Mouse (Mus musculus) thymus, postnatal 36 days (tissue): ENCODE data around the gene Taf11.

Source experiments
- DNase-seq, 2 experiments: peaks; one replicate each; pipeline ENCODE4 v3.0.0; 2022; ENCODE audit warnings: mixed read lengths in 2 of 2

Taf11 gene

GRCm38 (mm10) chr17:27909622-27910500 lies at the start of gene Taf11:
TSS of gene Taf11 (minus strand) at chr17:27909844.
- peak; percentile 76 to 87 for DNase-seq

- DNase-seq: no peak
Measured at GRCm38 (mm10) chr17:27957649-27958048, 48.0 kb upstream of the Taf11 start.

DNA sequence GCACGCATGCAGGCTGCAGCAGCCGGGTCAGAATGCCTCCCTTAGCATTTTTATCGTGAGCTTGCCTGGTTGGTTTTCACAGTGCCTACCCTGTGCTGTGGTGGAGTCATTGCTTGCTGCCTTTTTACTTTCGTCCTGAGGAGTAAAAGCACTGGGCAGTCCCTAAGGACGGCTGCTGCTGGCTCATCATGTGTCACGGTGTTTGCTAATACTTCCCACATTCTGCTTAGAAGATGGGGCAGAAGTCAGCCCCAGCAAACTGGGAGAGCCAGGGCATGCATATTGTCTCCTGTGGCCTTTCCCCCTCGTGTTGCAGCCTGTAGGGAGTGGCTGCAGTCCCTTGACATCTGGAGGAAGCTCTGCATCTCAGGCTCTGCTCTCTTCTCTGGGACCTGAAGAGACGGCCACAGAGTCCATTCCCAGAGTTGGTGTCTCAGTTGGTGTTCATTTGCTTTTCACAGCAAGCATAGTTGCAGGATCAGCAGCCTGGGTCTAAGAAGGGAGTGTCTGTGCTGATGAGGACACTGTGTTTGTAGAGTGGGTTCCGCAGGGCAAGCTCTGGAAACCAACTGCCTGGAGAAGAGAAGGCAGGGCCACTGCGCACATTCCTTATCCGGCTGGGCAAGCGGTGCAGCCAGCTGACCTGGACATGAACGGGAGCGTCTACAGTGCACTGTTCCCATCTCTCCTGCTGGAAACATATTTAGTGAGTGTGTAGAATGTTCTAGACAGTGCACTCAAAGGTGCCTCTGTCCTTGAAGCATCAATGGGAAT lies 45.2 kb upstream of the Taf11 start:
- DNase-seq: no peak

DNA sequence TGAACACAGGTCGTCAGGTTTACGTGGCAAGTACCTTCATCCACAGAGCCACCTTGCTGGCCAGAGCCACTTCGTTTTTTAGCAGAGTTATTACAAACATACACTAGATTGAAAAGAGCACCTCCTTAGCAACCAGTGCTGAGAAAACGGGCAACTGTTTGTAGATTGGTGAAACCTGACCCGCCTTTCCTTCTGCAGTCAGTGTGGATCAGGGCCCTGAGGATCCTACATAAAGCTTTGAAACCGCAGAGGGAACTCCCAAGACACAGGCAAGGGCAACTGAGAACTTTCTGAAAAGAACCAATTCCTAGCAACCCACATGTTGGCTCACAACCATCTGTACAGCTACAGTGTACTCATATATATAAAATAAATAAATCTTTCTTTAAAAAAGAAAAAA lies 43.5 kb upstream of the Taf11 start:
- DNase-seq: no peak

- DNase-seq: no peak
Measured at GRCm38 (mm10) chr17:27947155-27947554, 37.5 kb upstream of the Taf11 start.

GRCm38 (mm10) chr17:27946371-27946770 lies 36.7 kb upstream of the Taf11 start:
- no peak for DNase-seq

- DNase-seq: no peak
Measured at GRCm38 (mm10) chr17:27945546-27946216, 36.0 kb upstream of the Taf11 start.

DNA sequence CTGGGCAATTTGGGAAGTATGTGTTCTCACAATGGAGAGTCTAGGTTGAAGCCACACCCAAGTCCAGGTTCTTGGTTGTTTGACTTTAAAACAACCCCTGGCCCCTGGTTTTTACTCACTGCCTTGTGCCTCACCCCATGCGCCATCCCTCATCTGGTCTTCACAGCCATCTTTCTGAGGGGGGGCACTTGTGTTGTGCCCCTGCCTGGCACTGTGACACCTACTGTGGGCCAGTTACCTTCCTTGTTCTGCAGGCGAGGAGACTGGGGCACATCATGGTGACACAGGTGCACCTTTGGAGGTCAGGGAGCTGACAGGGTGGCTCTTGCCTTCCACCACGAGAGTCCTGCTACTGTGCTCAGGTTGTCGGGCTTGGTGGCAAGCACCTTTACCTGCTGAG lies 32.5 kb upstream of the Taf11 start:
- no peak for DNase-seq

- no peak for DNase-seq
Measured at GRCm38 (mm10) chr17:27941698-27942097, 32.1 kb upstream of the Taf11 start.

DNA sequence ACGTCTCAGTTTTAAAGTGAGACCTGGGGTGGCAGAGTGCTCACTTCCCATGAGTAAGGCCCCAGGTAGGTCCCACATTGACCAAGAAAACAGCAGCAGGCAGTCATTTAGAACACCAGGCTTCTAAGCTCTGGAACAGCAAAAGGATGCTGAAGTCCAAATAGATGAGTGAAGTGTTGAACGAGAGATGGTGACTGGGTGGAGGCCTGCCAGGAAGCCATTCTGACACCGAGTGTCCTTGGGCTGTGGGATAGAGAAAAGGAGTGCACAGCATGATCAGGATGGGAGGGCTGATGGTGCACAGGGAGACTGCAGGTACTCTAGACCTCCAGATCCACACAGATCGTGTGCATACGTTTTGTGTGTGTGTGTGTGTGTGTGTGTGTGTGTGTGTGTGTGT lies 31.5 kb upstream of the Taf11 start:
- no peak for DNase-seq

DNA sequence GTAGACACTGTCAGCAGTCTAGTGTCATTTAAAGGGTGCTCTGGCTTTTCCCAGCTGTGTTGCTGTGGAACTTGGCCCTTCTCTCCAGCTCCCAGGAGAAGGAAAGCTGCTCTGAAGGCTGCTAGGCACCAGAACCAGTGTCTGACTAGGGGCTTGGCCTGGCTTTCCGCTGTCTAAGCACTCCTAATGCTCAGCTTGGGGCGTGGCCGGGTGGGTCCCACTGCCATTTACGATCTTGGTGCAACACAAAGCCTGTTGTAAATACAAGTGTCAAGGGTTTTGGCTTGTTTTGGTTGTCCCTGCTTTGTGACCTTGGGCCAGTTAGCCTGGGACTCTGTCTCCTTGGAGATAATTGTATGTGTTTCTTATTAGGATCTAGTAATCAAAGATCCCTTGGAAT lies 30.7 kb upstream of the Taf11 start:
- no peak for DNase-seq

- DNase-seq: no peak
Measured at GRCm38 (mm10) chr17:27939028-27939427, 29.4 kb upstream of the Taf11 start.

DNA sequence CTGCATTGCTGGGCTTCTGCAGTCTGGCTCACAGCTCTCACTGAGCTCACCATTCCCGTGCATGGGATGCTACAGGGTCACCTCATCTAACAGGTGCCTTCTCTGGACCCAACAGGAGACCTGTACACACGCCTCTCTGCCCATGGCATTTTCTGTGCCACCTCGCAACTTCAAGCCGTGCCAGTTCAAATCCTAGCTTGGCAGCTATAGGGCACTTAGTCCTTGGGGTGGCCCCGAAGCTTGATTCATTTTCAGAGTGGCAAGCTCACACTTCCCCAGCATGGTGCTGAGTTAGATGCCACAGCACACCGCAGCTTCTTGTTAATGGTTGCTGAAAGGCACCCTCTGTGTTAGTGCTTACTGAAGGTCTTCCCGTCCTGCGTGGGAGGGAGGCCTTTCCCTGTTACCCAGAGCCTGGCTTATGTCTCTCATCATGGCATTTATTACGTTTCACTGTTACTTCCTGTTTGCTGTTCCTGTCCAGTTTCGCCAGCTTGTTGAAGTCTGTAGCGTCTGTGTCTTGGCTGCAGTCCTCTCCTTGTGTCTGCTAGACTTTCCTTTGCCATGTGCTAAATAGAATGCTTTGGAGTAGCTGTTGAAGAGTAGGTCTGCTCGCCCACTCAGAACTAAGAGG lies 28.6 kb upstream of the Taf11 start:
- DNase-seq: no peak

GRCm38 (mm10) chr17:27937054-27937615 lies 27.5 kb upstream of the Taf11 start:
- DNase-seq: no peak

DNA sequence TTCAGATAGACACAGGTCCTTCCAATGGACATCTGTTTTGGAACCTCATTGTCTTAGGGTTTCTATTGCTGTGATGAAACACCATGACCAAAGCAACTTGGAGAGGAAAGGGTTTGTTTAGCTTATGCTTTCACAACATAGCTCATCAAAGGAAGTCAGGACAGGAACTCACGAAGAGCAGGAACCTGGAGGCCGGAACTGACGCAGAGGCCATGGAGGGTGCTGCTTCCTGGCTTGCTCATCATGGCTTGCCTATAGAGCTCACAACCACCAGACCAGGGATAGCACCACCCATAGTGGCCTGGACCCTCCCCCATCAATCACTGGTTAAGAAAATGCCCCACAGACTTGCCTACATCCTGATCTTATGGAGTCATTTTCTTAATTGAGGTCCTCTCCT lies 25.4 kb upstream of the Taf11 start:
- no peak for DNase-seq

DNA sequence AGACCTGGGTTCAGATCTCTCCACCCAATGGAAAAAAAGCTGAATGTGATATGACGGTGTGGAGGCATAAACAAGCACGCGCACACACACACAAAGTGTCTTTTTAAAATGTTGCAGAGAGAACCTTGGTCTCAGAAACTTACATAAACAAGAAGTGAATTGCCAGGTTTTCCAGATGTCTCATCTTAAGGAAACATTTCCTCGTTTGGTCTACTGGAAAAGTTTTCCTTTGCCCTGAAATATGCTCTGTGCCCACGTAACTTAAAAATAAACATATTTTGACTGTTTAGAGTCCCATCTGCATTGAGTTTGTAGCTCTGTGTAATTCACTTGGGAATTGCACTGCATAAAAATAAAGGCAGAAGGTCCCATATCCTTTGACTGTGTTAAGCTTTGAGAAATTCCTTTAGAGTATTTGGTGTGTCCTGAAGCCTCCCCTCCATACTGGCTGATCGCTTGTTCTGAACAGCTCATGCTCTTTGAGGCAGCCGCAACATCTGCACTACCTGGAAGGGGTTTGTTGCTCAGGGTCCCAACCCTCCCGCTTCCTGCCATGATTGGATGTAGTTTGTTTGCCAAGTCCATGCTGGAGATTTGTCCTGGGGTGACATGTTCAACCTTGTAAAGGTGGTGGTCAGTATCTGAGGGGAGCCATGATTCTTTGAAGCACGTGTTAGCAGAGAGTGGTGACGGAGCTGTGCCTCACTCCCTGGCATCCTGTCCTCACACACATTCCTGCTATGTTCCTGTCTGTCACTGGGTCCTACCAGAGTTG lies 24.7 kb upstream of the Taf11 start:
- no peak for DNase-seq

DNA sequence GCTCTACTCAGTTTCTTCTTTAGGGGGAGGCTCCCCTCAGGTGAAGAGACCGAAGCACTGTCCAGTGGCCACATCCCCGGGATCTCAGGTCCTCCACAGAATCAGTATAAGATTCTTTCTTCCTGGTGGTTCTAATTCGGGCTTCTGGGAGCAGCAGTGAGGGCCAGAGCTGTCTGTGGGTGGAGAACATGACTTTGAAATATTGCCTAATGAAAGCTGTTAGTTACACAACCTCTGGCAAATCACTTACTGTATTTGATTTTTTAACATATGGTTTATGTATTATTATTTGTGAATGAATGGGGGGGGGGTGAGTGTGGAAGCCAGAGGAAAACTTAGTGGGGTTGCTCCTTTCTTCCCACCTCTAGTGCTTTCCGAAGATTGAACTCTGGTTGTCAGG lies 22.2 kb upstream of the Taf11 start:
- DNase-seq: no peak

- DNase-seq: no peak
Measured at GRCm38 (mm10) chr17:27930291-27930690, 20.6 kb upstream of the Taf11 start.

GRCm38 (mm10) chr17:27925504-27925903 lies 15.9 kb upstream of the Taf11 start:
- no peak for DNase-seq

- no peak for DNase-seq
Measured at GRCm38 (mm10) chr17:27925054-27925453, 15.4 kb upstream of the Taf11 start.

DNA sequence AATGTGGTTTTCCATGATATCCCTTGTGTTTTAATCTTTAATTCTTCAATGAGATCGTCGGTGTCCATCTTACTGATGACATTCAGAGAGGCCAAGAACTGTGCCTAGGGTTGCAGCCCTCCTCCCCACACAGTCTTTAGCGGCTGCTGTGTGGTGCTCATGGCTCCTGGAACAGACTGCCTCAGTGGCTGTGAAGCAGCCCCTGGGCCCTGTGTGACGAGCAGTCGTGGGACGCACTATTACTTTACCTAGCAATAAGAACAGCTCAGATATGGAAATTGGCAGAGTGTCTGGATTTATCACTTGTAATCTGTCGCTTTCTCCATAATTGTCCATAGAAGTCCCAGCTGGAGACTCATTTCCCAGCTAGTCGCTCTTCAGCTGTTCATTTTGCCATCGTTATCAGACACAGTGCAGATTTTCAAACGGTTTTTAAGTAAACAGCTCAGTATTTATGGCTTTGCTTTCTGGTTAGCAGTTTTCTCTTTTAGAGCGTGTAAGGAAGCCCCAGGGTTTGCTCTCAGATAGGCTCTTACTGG lies 12.6 kb upstream of the Taf11 start:
- DNase-seq: no peak

DNA sequence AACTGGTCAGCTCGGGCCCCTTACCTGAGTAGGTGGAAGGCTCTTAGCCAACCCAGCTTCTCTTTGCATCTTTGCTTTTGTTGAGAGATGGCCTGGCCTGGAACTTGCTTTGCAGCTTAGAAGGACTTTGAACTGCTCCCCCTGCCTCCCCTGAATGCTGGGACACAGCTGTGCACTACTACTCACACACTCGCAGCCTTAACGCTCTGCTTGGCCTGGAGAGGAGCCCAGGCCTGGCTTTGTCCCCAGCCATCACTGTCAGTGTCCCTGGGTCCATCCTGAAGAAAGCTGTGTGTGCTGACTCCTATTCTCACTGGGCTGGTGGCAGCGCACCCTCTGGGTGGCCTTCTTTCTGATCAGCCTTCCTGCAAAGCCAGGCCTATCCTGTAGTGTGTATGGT lies 11.0 kb upstream of the Taf11 start:
- no peak for DNase-seq
